26 mouse cellular contexts compared by ENCODE assay signal in genomic region chr1:136939220-136939619, GRCm38 (mm10). TPM values are rescaled to one million over a fixed set of nuclear protein-coding genes. Genes with fewer than 3 reads are reported as not detected.
"Had no signal": no experiment of that assay in that cellular context is flagged by ENCODE, and none has a peak within 500 bp of the region (broad histone marks: within the 10 kb centered on the region; RNA-seq: fewer than 3 reads in every experiment).

No protein-coding gene starts in this region.

- ATAC-seq: forebrain, embryonic 16.5 days; hindbrain, embryonic 16.5 days; inflammation-experienced regulatory T-cells, adult 6 months; intestine, embryonic 16.5 days had no signal

- H3K9ac ChIP-seq: heart, embryonic 12.5 days; hindbrain, embryonic 12.5 days; hindbrain, embryonic 14.5 days; kidney, embryonic 15.5 days; limb, embryonic 12.5 days had no signal

- H3K9me3 ChIP-seq: heart, embryonic 10.5 days; heart, embryonic 12.5 days; hindbrain, embryonic 10.5 days; hindbrain, embryonic 12.5 days; kidney, embryonic 15.5 days; limb, embryonic 12.5 days had no signal

- H3K4me3 ChIP-seq: gastrocnemius, adult 2 months; heart, embryonic 10.5 days; heart, embryonic 12.5 days; hindbrain, embryonic 10.5 days; hindbrain, embryonic 12.5 days; kidney, embryonic 15.5 days; left cerebral cortex, adult 2 months; limb, embryonic 12.5 days had no signal

- H3K4me2 ChIP-seq: heart, embryonic 12.5 days; hindbrain, embryonic 12.5 days; hindbrain, embryonic 14.5 days; kidney, embryonic 15.5 days; limb, embryonic 12.5 days had no signal

- DNase-seq: gastrocnemius, adult 2 months; gastrocnemius, postnatal 10 days; gastrocnemius, postnatal 25 days; heart, adult 18-20 months; heart, postnatal 10 days; heart, postnatal 4 days; kidney, adult 11 months; kidney, adult 2 months; kidney, adult 9 months; kidney, postnatal 14 days; kidney, postnatal 36 days; layer of hippocampus, adult 9-11 months; layer of hippocampus, postnatal 36 days had no signal

- H3K36me3 ChIP-seq: heart, embryonic 10.5 days; heart, embryonic 12.5 days; hindbrain, embryonic 10.5 days; hindbrain, embryonic 12.5 days; kidney, embryonic 15.5 days; limb, embryonic 12.5 days had no signal

- H3K4me1 ChIP-seq: hindbrain, embryonic 12.5 days; kidney, embryonic 15.5 days; limb, embryonic 12.5 days had no signal

- H3K27ac ChIP-seq: gastrocnemius, adult 2 months; heart, embryonic 10.5 days; hindbrain, embryonic 10.5 days; hindbrain, embryonic 12.5 days; hindbrain, embryonic 14.5 days; kidney, embryonic 15.5 days; kidney, postnatal 0 days; left cerebral cortex, adult 2 months; limb, embryonic 12.5 days had no signal

RNA-seq across cellular contexts. Expression of gene Nr5a2, which starts 21.0 kb away (rescaled TPM):
- polyA plus RNA-seq: inflammation-experienced regulatory T-cells, adult 6 months had no signal
